Mouse (Mus musculus) forebrain, embryonic 16.5 days (tissue): ENCODE measurements around the gene Rnf151. TPM values are rescaled to one million over a fixed set of nuclear protein-coding genes. Genes with fewer than 3 reads are reported as not detected.

Source experiments
- ATAC-seq: fragments of 200-750 bp; cut with Nextera tagmentation; 2 replicates; pipeline ENCODE4 v1.8.0; 2017; ENCODE audit warnings: mild to moderate bottlenecking, moderate library complexity
- H3K27ac ChIP-seq: fragments of 300-500 bp; sonication (generic); 2 replicates; pipeline ENCODE4 v1.5.1; 2014; ENCODE audit warnings: low read length, control low read depth
- H3K27me3 ChIP-seq: fragments of 300-500 bp; sonication (generic); replicated peaks from 2 replicates; pipeline ENCODE4 v1.6.1; 2014; ENCODE audit warnings: low read length; ENCODE audit not compliant: control insufficient read depth, insufficient read depth
- H3K36me3 ChIP-seq: fragments of 300-500 bp; sonication (generic); 2 replicates; pipeline ENCODE4 v1.6.1; 2014; ENCODE audit not compliant: control insufficient read depth, insufficient read depth
- H3K4me1 ChIP-seq: fragments of 300-500 bp; sonication (generic); replicated peaks from 2 replicates; pipeline ENCODE4 v1.6.1; 2014; ENCODE audit warnings: low read length; ENCODE audit not compliant: control insufficient read depth, insufficient read depth
- H3K4me2 ChIP-seq: fragments of 300-500 bp; sonication (generic); 2 replicates; pipeline ENCODE4 v1.6.1; 2014; ENCODE audit warnings: mild to moderate bottlenecking, low read length, control low read depth
- H3K4me3 ChIP-seq: fragments of 300-500 bp; sonication (generic); replicated peaks from 2 replicates; pipeline ENCODE4 v1.5.1; 2014; ENCODE audit warnings: mild to moderate bottlenecking, low read length, control low read depth
- H3K9ac ChIP-seq: fragments of 300-500 bp; sonication (generic); replicated peaks from 2 replicates; pipeline ENCODE4 v1.6.1; 2014; ENCODE audit warnings: low read depth, low read length, control low read depth
- H3K9me3 ChIP-seq: fragments of 300-500 bp; sonication (generic); 2 replicates; pipeline ENCODE4 v1.6.1; 2016; ENCODE audit warnings: low read length; ENCODE audit not compliant: control insufficient read depth
- WGBS: fragments of 180-500 bp; shearing (Covaris S2); extraction: QIAGEN DNeasy Blood & Tissue Kit; methylation state at CpG from one replicate; pipeline ENCODE4 v1.1.7; 2014; 5-methylcytosine and 5-hydroxymethylcytosine counted together
- polyA plus RNA-seq: library from polyadenylated mRNA; unstranded; fragments of >200 nt; fragmentation: Nextera tagmentation; extraction: Ambion mirVana; gene quantifications from 2 replicates; pipeline ENCODE4 v1.2.1, GENCODE M21; 2015

Rnf151 gene
- polyA plus RNA-seq, 1 experiment from 2014 or later = not detected

- Histone ChIP-seq H3K4me2 (no peak overlapping the region), H3K9ac (no peak overlapping the region), H3K4me1 (peaks cover 10% of the 10 kb centered on the region), H3K9me3 (no peaks in the 10 kb centered on the region), H3K27ac (no peak overlapping the region), H3K36me3 (no peaks in the 10 kb centered on the region), H3K27me3 (no peaks in the 10 kb centered on the region), H3K4me3 (no peak overlapping the region)
- ATAC-seq = no peak
- WGBS = 88% methylated on average over 1 of the region's 1 CpGs
Observed at GRCm38 (mm10) chr17:24734513-24734912, 16.6 kb upstream of the Rnf151 start.

DNA sequence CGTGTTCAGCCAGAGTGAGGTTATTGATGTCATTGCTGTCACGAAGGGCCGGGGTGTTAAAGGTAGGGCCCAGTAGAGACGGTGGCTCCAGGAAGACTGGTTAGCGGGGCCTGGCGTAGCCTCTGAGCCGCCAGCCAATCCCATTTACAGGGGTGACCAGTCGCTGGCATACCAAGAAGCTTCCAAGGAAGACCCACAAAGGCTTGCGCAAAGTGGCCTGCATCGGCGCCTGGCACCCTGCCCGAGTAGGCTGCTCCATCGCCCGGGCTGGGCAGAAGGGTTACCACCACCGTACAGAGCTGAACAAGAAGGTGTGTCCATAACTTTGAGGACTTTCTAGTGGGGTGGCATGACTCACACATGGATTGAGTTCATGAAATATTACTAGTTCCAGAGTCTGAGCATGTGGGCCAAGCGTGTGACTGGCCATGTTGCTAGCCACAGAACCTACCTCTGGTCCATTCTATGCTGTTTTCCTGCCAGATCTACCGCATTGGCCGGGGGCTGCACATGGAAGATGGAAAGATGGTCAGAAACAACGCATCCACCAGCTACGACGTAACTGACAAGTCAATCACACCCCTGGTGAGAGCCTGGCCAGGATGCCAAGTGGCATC is 15.7 kb upstream of the Rnf151 start:
- Histone ChIP-seq H3K4me3 (no peak overlapping the region), H3K4me1 (peaks cover 10% of the 10 kb centered on the region), H3K9ac (0 out of 2 replicates have a peak overlapping the region, but pooled peaks have one; percentile 24), H3K36me3 (no peaks in the 10 kb centered on the region), H3K27me3 (no peaks in the 10 kb centered on the region), H3K9me3 (no peaks in the 10 kb centered on the region), H3K4me2 (no peak overlapping the region), H3K27ac (no peak overlapping the region)
- no peak for ATAC-seq
- 90% methylated on average over 21 of the region's 21 CpGs for WGBS

DNA sequence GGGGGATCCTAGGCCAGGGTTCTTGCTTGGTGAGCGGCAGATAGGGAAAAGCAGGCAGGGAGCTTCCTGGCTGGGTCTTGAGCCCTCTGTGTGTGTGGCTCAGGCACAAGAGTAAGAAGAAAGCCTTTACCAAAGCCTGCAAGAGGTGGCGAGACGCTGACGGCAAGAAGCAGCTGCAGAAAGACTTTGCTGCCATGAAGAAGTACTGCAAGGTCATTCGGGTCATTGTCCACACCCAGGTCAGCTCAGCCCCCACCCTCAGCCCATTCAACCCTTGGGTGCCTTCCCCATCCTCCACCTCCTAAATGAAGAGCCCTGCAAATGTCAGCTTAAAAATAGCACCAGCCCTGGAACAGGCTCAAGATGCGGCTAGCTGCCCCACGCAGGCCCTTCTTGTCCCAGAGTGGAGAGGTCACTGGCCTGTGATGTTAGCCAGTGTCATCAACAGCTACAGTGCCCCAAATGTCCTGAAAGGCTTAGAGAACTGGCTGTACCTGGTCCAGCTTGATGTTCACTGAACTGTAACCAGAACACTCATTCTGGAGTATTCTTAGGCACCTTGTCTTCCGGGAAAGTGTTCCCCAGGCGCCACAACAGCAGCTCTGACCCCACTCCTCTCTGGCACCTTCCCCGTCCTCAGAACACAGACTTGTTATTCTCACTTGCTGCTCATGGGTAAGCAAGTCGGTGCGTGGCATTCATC is 14.5 kb upstream of the Rnf151 start:
- no peaks in the 10 kb centered on the region for H3K27me3 ChIP-seq
- H3K9me3 ChIP-seq = no peaks in the 10 kb centered on the region
- H3K4me2 ChIP-seq = no peak overlapping the region
- WGBS = 85% methylated on average over 12 of the region's 12 CpGs
- H3K9ac ChIP-seq = no peak overlapping the region
- H3K27ac ChIP-seq = no peak overlapping the region
- peaks cover 10% of the 10 kb centered on the region for H3K4me1 ChIP-seq
- no peak overlapping the region for H3K4me3 ChIP-seq
- H3K36me3 ChIP-seq = no peaks in the 10 kb centered on the region
- no peak for ATAC-seq

DNA sequence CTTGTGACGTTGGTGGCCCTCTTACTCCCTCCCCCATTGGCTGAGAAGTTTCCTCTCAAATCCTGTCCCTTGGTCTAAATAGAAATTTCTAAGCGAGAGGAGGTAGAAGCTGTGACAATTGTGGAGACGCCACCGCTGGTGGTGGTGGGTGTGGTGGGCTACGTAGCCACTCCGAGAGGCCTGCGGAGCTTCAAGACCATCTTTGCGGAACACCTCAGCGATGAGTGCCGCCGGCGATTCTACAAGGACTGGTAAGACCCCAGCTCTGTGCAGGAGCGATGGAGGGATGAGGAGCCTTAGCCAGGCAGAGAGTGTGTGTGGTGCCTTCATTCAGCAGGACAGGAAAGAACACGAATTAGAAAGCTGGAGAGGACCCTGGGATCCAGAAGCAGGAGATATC is 12.9 kb upstream of the Rnf151 start:
- no peaks in the 10 kb centered on the region for H3K36me3 ChIP-seq
- H3K4me3 ChIP-seq = no peak overlapping the region
- no peak for ATAC-seq
- H3K27ac ChIP-seq = no peak overlapping the region
- 84% methylated on average over 14 of the region's 14 CpGs for WGBS
- H3K4me1 ChIP-seq = no peaks in the 10 kb centered on the region
- no peak overlapping the region for H3K9ac ChIP-seq
- H3K27me3 ChIP-seq = 0 out of 2 replicates have a peak, but pooled peaks cover 2% of the 10 kb centered on the region
- no peak overlapping the region for H3K4me2 ChIP-seq
- H3K9me3 ChIP-seq = no peaks in the 10 kb centered on the region

DNA sequence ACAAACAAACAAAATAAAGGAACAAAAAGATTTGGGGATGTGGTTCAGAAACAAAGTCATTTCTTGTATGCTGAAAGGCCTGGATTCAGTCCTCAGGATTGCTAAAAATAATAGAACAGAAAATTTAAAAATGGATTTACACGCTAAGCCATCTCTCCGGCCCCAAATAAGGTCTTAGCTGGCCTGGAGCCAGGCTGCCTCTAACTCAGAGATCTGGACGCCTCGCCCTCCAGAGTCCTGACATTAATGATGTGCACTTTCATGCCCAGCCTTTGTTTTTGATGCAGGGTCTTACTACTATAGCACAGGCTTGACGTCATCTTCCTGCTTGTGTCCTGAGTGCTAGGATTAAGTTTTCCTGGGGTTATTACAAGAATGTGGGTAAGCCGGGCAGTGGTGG is 11.2 kb upstream of the Rnf151 start:
- no peak overlapping the region for H3K4me2 ChIP-seq
- no peaks in the 10 kb centered on the region for H3K36me3 ChIP-seq
- WGBS = 68% methylated on average over 6 of the region's 6 CpGs
- no peaks in the 10 kb centered on the region for H3K9me3 ChIP-seq
- 0 out of 2 replicates have a peak, but pooled peaks cover 2% of the 10 kb centered on the region for H3K27me3 ChIP-seq
- no peak overlapping the region for H3K27ac ChIP-seq
- no peaks in the 10 kb centered on the region for H3K4me1 ChIP-seq
- ATAC-seq = no peak
- H3K4me3 ChIP-seq = no peak overlapping the region
- H3K9ac ChIP-seq = no peak overlapping the region

DNA sequence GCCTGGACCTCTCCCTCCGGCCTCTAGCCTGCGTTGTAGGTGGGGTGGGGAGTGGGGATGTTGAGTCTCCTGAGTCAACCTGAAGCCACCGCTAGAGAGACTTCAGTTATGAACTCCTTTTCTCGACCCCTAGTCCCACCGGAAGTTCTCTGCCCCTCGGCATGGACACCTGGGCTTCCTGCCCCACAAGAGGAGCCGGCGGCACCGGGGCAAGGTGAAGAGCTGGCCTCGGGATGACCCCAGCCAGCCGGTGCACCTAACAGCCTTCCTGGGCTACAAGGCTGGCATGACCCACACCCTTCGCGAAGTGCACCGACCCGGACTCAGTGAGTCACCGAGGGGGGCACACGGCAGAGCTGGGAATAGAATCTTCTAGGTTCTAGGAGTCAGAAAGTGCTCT is 10.3 kb upstream of the Rnf151 start:
- H3K4me2 ChIP-seq = no peak overlapping the region
- H3K4me1 ChIP-seq = peaks cover 6% of the 10 kb centered on the region
- H3K9me3 ChIP-seq = no peaks in the 10 kb centered on the region
- no peak for ATAC-seq
- H3K27me3 ChIP-seq = 0 out of 2 replicates have a peak, but pooled peaks cover 2% of the 10 kb centered on the region
- no peak overlapping the region for H3K9ac ChIP-seq
- H3K4me3 ChIP-seq = no peak overlapping the region
- WGBS = 75% methylated on average over 17 of the region's 17 CpGs
- H3K27ac ChIP-seq = no peak overlapping the region
- H3K36me3 ChIP-seq = no peaks in the 10 kb centered on the region

DNA sequence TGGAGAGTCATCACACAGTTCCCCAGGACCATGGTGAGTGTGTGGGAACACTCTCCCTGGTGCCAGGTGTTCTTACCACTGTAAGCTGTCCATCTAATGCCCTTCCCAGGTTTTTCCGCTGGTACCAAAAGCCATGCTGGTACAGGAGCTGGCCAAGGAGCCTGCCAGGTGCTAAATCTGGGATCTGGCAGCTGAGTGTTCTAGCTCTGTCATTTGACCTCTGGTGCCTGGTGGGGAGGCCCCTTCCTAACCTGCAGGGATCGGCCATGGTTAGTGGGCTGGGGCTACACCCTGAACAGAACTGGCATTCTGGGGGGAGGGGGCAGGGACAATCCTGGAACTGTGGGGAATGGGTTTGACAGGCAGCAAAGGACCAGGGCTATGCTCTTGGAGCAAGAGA is 9.8 kb upstream of the Rnf151 start, which contains the start of gene Rpl3l:
Gene Rpl3l, plus strand, starts transcription at position 203 of the 400 bp plus-strand sequence.
- Histone ChIP-seq H3K36me3 (no peaks in the 10 kb centered on the region), H3K4me1 (peaks cover 11% of the 10 kb centered on the region), H3K4me3 (no peak within 1 kb of the TSS), H3K27ac (no peak within 1 kb of the TSS), H3K9me3 (no peaks in the 10 kb centered on the region), H3K27me3 (0 out of 2 replicates have a peak, but pooled peaks cover 2% of the 10 kb centered on the region), H3K9ac (no peak within 1 kb of the TSS), H3K4me2 (no peak within 1 kb of the TSS)
- no peak for ATAC-seq
- 74% methylated on average over 2 of the region's 2 CpGs for WGBS

GRCm38 (mm10) chr17:24725637-24726390 is 8.0 kb upstream of the Rnf151 start:
- no peak overlapping the region for H3K4me3 ChIP-seq
- peaks cover 26% of the 10 kb centered on the region for H3K4me1 ChIP-seq
- no peak overlapping the region for H3K4me2 ChIP-seq
- 76% methylated on average over 3 of the region's 3 CpGs for WGBS
- H3K9me3 ChIP-seq = no peaks in the 10 kb centered on the region
- no peak overlapping the region for H3K27ac ChIP-seq
- H3K9ac ChIP-seq = no peak overlapping the region
- 0 out of 2 replicates have a peak, but pooled peaks cover 2% of the 10 kb centered on the region for H3K27me3 ChIP-seq
- H3K36me3 ChIP-seq = peaks cover 7% of the 10 kb centered on the region
- no peak for ATAC-seq

DNA sequence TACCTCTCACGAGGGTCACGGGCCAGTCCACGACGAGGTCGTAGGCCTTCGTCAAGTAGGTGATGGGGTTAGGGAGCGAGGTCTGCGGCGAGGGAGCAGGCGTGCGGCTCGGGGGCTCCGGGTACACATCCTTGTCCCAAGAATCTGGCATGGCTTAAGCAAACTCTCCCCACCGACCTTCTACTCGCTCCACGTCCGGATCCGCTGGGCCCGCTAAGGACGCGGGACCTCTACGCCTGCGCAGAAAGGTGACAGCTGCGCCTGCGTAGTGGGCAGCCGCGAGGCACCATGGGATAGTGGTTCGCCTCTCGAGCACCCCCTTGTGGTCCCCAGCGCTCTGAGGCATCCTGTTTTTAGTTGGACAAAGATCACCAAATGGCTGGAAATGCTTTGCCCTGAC is 6.3 kb upstream of the Rnf151 start, which contains the start of gene Ndufb10:
Gene Ndufb10, minus strand, starts transcription at position 295 of the 400 bp plus-strand sequence.
- H3K4me3 ChIP-seq = peak within 1 kb of the TSS; percentile 72
- peak within 1 kb of the TSS; percentile 26 for H3K27ac ChIP-seq
- no peaks in the 10 kb centered on the region for H3K9me3 ChIP-seq
- H3K9ac ChIP-seq = peak within 1 kb of the TSS; percentile 83
- H3K4me1 ChIP-seq = peaks cover 28% of the 10 kb centered on the region
- WGBS = under 1% methylated on average over 30 of the region's 30 CpGs
- peaks cover 7% of the 10 kb centered on the region for H3K36me3 ChIP-seq
- peak; percentile 57 for ATAC-seq
- H3K27me3 ChIP-seq = 0 out of 2 replicates have a peak, but pooled peaks cover 2% of the 10 kb centered on the region
- H3K4me2 ChIP-seq = peak within 1 kb of the TSS; percentile 78
